Mouse (Mus musculus) gastrocnemius, postnatal 25 days (tissue): ENCODE data around the gene 2610528A11Rik. TPM values are rescaled to one million over a fixed set of nuclear protein-coding genes. Genes with fewer than 3 reads are reported as not detected.
"Not testable (repeated sequence)": the region's sequence is repeated elsewhere in the genome, so short reads cannot be mapped to it uniquely, and the experiment has no call there.

ENCODE experiments used
- DNase-seq: peaks from one replicate; pipeline ENCODE4 v3.0.0; 2022
- long read RNA-seq, 2 experiments: library from polyadenylated mRNA; stranded (forward); transcript quantifications; one replicate each; pipeline ENCODE4 v2.0.0; 2021
- total RNA-seq, 2 experiments: library from RNA; stranded (reverse); gene quantifications; 1 replicate in 1 of 2; 2 replicates in 1 of 2; pipeline ENCODE4 v1.2.3; 2021

Gene 2610528A11Rik
- under 1 TPM; 0.38 to 0.41 TPM for total RNA-seq
- long read RNA-seq, experiment 1: 0 reads
- long read RNA-seq, experiment 2: 0 reads

- no peak for DNase-seq
These were observed at the start of gene 2610528A11Rik for GRCm38 (mm10) chr14:37113922-37114321. 2610528A11Rik (minus strand) TSS chr14:37114022.

- no peak for DNase-seq
These were observed 49.6 kb upstream of the 2610528A11Rik start for GRCm38 (mm10) chr14:37163277-37163956.

GRCm38 (mm10) chr14:37154391-37154790 lies 40.6 kb upstream of the 2610528A11Rik start:
- no peak for DNase-seq

- no peak for DNase-seq
These were observed 25.4 kb upstream of the 2610528A11Rik start for GRCm38 (mm10) chr14:37139051-37139710.

GRCm38 (mm10) chr14:37137596-37137995 lies 23.8 kb upstream of the 2610528A11Rik start:
- DNase-seq: not testable (repeated sequence)

GRCm38 (mm10) chr14:37136110-37136509 lies 22.3 kb upstream of the 2610528A11Rik start:
- DNase-seq: no peak

- no peak for DNase-seq
These were observed 21.8 kb upstream of the 2610528A11Rik start for GRCm38 (mm10) chr14:37135671-37136070.

GRCm38 (mm10) chr14:37135127-37135593 lies 21.3 kb upstream of the 2610528A11Rik start, which contains the start of gene Ghitm:
Ghitm (minus strand) TSS chr14:37135272.
- DNase-seq: peak; percentile 95

- DNase-seq: peak; percentile 8
These were observed 20.7 kb upstream of the 2610528A11Rik start for GRCm38 (mm10) chr14:37134304-37135126.

- no peak for DNase-seq
These were observed 13.8 kb upstream of the 2610528A11Rik start for GRCm38 (mm10) chr14:37127652-37128051.

GRCm38 (mm10) chr14:37119233-37119632 lies 5.4 kb upstream of the 2610528A11Rik start:
- no peak for DNase-seq

- DNase-seq: no peak
These were observed 891 bp downstream of the 2610528A11Rik start for GRCm38 (mm10) chr14:37112931-37113330.

- no peak for DNase-seq
These were observed 2.5 kb downstream of the 2610528A11Rik start for GRCm38 (mm10) chr14:37111371-37111770.

- DNase-seq: no peak
These were observed 3.4 kb downstream of the 2610528A11Rik start for GRCm38 (mm10) chr14:37110456-37110855.

GRCm38 (mm10) chr14:37109975-37110374 lies 3.8 kb downstream of the 2610528A11Rik start:
- no peak for DNase-seq

GRCm38 (mm10) chr14:37109460-37109859 lies 4.4 kb downstream of the 2610528A11Rik start:
- DNase-seq: no peak

- DNase-seq: no peak
These were observed 8.0 kb downstream of the 2610528A11Rik start for GRCm38 (mm10) chr14:37105846-37106245.

- DNase-seq: no peak
These were observed 9.1 kb downstream of the 2610528A11Rik start for GRCm38 (mm10) chr14:37104747-37105146.

GRCm38 (mm10) chr14:37102484-37102883 lies 11.3 kb downstream of the 2610528A11Rik start:
- no peak for DNase-seq

- no peak for DNase-seq
These were observed 12.3 kb downstream of the 2610528A11Rik start for GRCm38 (mm10) chr14:37101531-37101930.

GRCm38 (mm10) chr14:37097956-37098530 lies 15.8 kb downstream of the 2610528A11Rik start, which contains the start of gene Cdhr1:
Cdhr1 (minus strand) TSS chr14:37098347.
- no peak for DNase-seq

- no peak for DNase-seq
These were observed 18.3 kb downstream of the 2610528A11Rik start for GRCm38 (mm10) chr14:37095556-37095955.
